Comparison of ENCODE assay signal across 12 mouse cellular contexts in the genomic region with DNA sequence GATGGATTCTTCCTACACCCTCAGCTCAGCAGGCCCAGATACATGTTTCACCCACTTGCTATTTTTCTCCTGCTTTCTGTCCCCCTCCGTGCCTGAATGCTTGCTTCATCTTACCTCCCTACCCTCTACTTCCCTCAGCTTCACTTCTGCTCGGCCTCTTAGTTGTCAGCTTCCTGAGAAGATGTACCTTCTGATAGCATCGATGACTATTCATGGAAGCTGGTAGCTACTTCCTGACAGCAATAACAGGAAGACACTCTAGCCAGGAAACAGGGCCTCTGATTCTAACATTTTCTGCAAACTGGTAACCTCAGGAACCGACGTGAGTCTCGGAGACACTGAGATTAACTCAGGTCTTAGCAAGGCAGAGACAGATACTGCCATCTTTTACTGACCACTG. TPM values are rescaled to one million over a fixed set of nuclear protein-coding genes. Genes with fewer than 3 reads are reported as not detected.
DNase-seq lines count a peak whose midpoint lies in the region; ATAC-seq and TF ChIP-seq lines count a peak whose summit lies in the region.
"Had no signal": no experiment of that assay in that cellular context is flagged by ENCODE, and none has a peak within 500 bp of the region (broad histone marks: within the 10 kb centered on the region; RNA-seq: fewer than 3 reads in every experiment).

No protein-coding gene starts in this region.

- no peak for TF ChIP-seq CTCF in heart, adult 2 months (IDR thresholded peaks at IDR 0.05)
- no peak for TF ChIP-seq CTCF in spleen, adult 2 months (IDR thresholded peaks at IDR 0.05; ENCODE audit: extremely low read depth, insufficient read depth, insufficient read length, insufficient replicate concordance)
- TF ChIP-seq CTCF in liver, adult 2 months (IDR thresholded peaks at IDR 0.05; ENCODE audit: low read depth, low read length), result no peak

- 43% methylated on average over 6 of the region's 6 CpGs for WGBS in heart, adult 2 months
- WGBS in spleen, adult 2 months, result 9% methylated on average over 6 of the region's 6 CpGs
- 75% methylated on average over 6 of the region's 6 CpGs for WGBS in liver, adult 2 months

- no peaks in the 10 kb centered on the region for H3K79me2 ChIP-seq in heart, adult 2 months (replicated peaks; ENCODE audit: control insufficient read depth, insufficient read depth, low read length)
- H3K79me2 ChIP-seq in liver, adult 2 months (ENCODE audit: control insufficient read depth, insufficient read depth, low read length), result no peaks in the 10 kb centered on the region

- peak; percentile 21; the same call in 1 of the 2 replicates for ATAC-seq in monocyte, adult 5-6 weeks (replicated peaks; ENCODE audit: insufficient number of reproducible peaks, low FRiP score, low TSS enrichment, poor library complexity, severe bottlenecking)
- ATAC-seq in cerebellum, adult (ENCODE audit: insufficient number of reproducible peaks, low FRiP score, low TSS enrichment), result no peak
- ATAC-seq: forebrain, embryonic 14.5 days; midbrain, embryonic 13.5 days had no signal

- intact Hi-C loops in heart, adult 2 months (cut with DNase I), result loop anchor here (2.0 kb wide), 1 partner anchor 30 kb away; no protein-coding TSS in a partner anchor
- intact Hi-C loops in heart, postnatal 14 days (cut with DNase I), result no loop called here

- no peaks in the 10 kb centered on the region for H3K27me3 ChIP-seq in heart, adult 2 months (ENCODE audit: control insufficient read depth, insufficient read depth, low read length)
- no peaks in the 10 kb centered on the region for H3K27me3 ChIP-seq in spleen, adult 2 months (ENCODE audit: control insufficient read depth, insufficient read depth, low read length)
- H3K27me3 ChIP-seq in liver, adult 2 months (ENCODE audit: control insufficient read depth, insufficient read depth, low read length), result no peaks in the 10 kb centered on the region
- H3K27me3 ChIP-seq: midbrain, embryonic 13.5 days had no signal

- no peak for TF ChIP-seq POLR2A in heart, adult 2 months (IDR thresholded peaks at IDR 0.05; ENCODE audit: insufficient read depth, low read depth, low read length)
- TF ChIP-seq POLR2A in spleen, adult 2 months (IDR thresholded peaks at IDR 0.05; ENCODE audit: low read depth, low read length), result no peak
- TF ChIP-seq POLR2A in liver, adult 2 months (IDR thresholded peaks at IDR 0.05; ENCODE audit: extremely low read depth, insufficient read depth, low read length), result no peak

- TF ChIP-seq EP300 in heart, adult 2 months (IDR thresholded peaks at IDR 0.05; ENCODE audit: insufficient read depth, low read depth, low read length), result no peak

- 0 out of 2 replicates have a peak, but pooled peaks cover 2% of the 10 kb centered on the region for H3K36me3 ChIP-seq in heart, adult 2 months (ENCODE audit: control insufficient read depth, insufficient read depth, low read length)
- H3K36me3 ChIP-seq in spleen, adult 2 months (ENCODE audit: control insufficient read depth, insufficient read depth, low read length), result no peaks in the 10 kb centered on the region
- H3K36me3 ChIP-seq in liver, adult 2 months (ENCODE audit: control insufficient read depth, insufficient read depth, low read length), result no peaks in the 10 kb centered on the region
- H3K36me3 ChIP-seq: midbrain, embryonic 13.5 days had no signal

- H3K4me1 ChIP-seq in heart, adult 2 months (ENCODE audit: control insufficient read depth, insufficient read depth, low read length), result peaks cover 7% of the 10 kb centered on the region
- H3K4me1 ChIP-seq in spleen, adult 2 months (ENCODE audit: control insufficient read depth, insufficient read depth, insufficient read length), result peaks cover 37% of the 10 kb centered on the region
- no peaks in the 10 kb centered on the region for H3K4me1 ChIP-seq in liver, adult 2 months (ENCODE audit: control insufficient read depth, insufficient read depth, low read length)

- no peak overlapping the region for H3K9ac ChIP-seq in heart, adult 2 months (ENCODE audit: low read depth, low read length)
- H3K9ac ChIP-seq in liver, adult 2 months (ENCODE audit: low read depth, low read length), result no peak overlapping the region
- H3K9ac ChIP-seq: midbrain, embryonic 13.5 days had no signal

- peak in 1 of 2 experiments; percentile 18 for DNase-seq in heart, adult 2 months
- no peak for DNase-seq in heart, postnatal 14 days
- DNase-seq in spleen, adult 2 months (ENCODE audit: low read depth in 1 of 2, low spot score in 2 of 2), result no peak
- DNase-seq in spleen, postnatal 4 days (ENCODE audit: low spot score in 2 of 2), result no peak
- DNase-seq in liver, adult 2 months (ENCODE audit: extremely low read depth, low read depth, low spot score), result no peak
- DNase-seq in cerebellum, postnatal 14 days, result no peak
- DNase-seq: left cerebral cortex, postnatal 4 days; spleen, adult 18-20 months had no signal

- peak overlapping the region; percentile 63 for H3K27ac ChIP-seq in heart, adult 2 months
- peak overlapping the region; percentile 79 for H3K27ac ChIP-seq in spleen, adult 2 months (ENCODE audit: insufficient read depth, low read length)
- peak overlapping the region; percentile 59; the same call in 1 of the 2 replicates for H3K27ac ChIP-seq in liver, adult 2 months (replicated peaks; ENCODE audit: insufficient read depth, low read depth, low read length)
- H3K27ac ChIP-seq: midbrain, embryonic 13.5 days had no signal

- no peak overlapping the region for H3K4me3 ChIP-seq in heart, adult 2 months
- no peak overlapping the region for H3K4me3 ChIP-seq in spleen, adult 2 months (ENCODE audit: extremely low read depth, insufficient read depth, insufficient read length)
- no peak overlapping the region for H3K4me3 ChIP-seq in liver, adult 2 months (ENCODE audit: insufficient read depth, low read depth, low read length)
- H3K4me3 ChIP-seq: midbrain, embryonic 13.5 days had no signal

RNA-seq across cellular contexts. Expression of a gene that starts 1.5 kb away (rescaled TPM):
- 10 to 100 TPM; 76.5 to 87.1 TPM for total RNA-seq in heart, adult 2 months (2021)
- polyA plus RNA-seq in heart, adult 2 months (2012; rRNA removed), result 30.9 and 49.3 TPM in 2 replicates
- total RNA-seq in heart, postnatal 14 days (2021), result 10 to 100 TPM; 67.1 to 71.3 TPM
- 56.8 and 83.9 TPM in 2 replicates for polyA plus RNA-seq in spleen, adult 2 months (2012; rRNA removed)
- 87.7 and 99.9 TPM in 2 replicates for total RNA-seq in liver, adult 2 months (2014; rRNA removed)
- polyA plus RNA-seq in liver, adult 2 months (2012; rRNA removed), result 34.7 and 40.3 TPM in 2 replicates
- total RNA-seq in monocyte, adult 5-6 weeks (2017), result 293 to 337 TPM (median 305 TPM) in 3 replicates
